Comparison of ENCODE assay signal across 8 mouse cellular contexts in genomic region chr13:8870510-8871313, GRCm38 (mm10). TPM values are rescaled to one million over a fixed set of nuclear protein-coding genes. Genes with fewer than 3 reads are reported as not detected.
DNase-seq lines count a peak whose midpoint lies in the region; ATAC-seq lines count a peak whose summit lies in the region.

No protein-coding gene starts in this region.

- no peaks in the 10 kb centered on the region for H3K9me3 ChIP-seq in hindbrain, embryonic 13.5 days

- DNase-seq in Muller cell, postnatal 12 days (ENCODE audit: inconsistent ontology term): peak; percentile 91
- peak; percentile 95 for DNase-seq in cerebellum, adult 9-11 months
- DNase-seq in frontal cortex, postnatal 10 days (ENCODE audit: low spot score in 2 of 2): peak; percentile 87 to 89
- DNase-seq in layer of hippocampus, postnatal 25 days (ENCODE audit: extremely low spot score in 1 of 2, low spot score in 1 of 2): peak; percentile 83 to 84
- DNase-seq in lung, postnatal 25 days (ENCODE audit: low spot score): peak; percentile 91
- peak; percentile 92 for DNase-seq in retina, embryonic 14.5 days (ENCODE audit: low spot score)
- DNase-seq in thymus, postnatal 4 days: peak; percentile 91

- peak; percentile 93 for ATAC-seq in hindbrain, embryonic 13.5 days (ENCODE audit: low FRiP score)

- WGBS in hindbrain, embryonic 13.5 days: under 1% methylated on average over 57 of the region's 57 CpGs

- H3K27me3 ChIP-seq in hindbrain, embryonic 13.5 days: no peaks in the 10 kb centered on the region

- peaks cover 4% of the 10 kb centered on the region; the same call in 1 of the 2 replicates for H3K36me3 ChIP-seq in hindbrain, embryonic 13.5 days

- peak overlapping the region; percentile 71 for H3K4me3 ChIP-seq in hindbrain, embryonic 13.5 days

- peak overlapping the region; percentile 86 for H3K9ac ChIP-seq in hindbrain, embryonic 13.5 days

- H3K4me1 ChIP-seq in hindbrain, embryonic 13.5 days (replicated peaks): peaks cover 29% of the 10 kb centered on the region

- peak overlapping the region; percentile 95 for H3K27ac ChIP-seq in hindbrain, embryonic 13.5 days

- peak overlapping the region; percentile 83 for H3K4me2 ChIP-seq in hindbrain, embryonic 13.5 days

RNA-seq across cellular contexts. Expression of gene Wdr37, which starts 1.0 kb away (rescaled TPM):
- polyA plus RNA-seq in hindbrain, embryonic 13.5 days (2015; fragmentation: Nextera tagmentation; extraction: Ambion mirVana): 53.9 and 57.7 TPM in 2 replicates
- total RNA-seq in layer of hippocampus, postnatal 25 days (2021): 10 to 100 TPM; 84.9 to 89.5 TPM

RNA-seq across cellular contexts. Expression of gene Idi1, which starts 14.6 kb away (rescaled TPM):
- polyA plus RNA-seq in hindbrain, embryonic 13.5 days (2015; fragmentation: Nextera tagmentation; extraction: Ambion mirVana): 87.8 and 88.6 TPM in 2 replicates
- total RNA-seq in layer of hippocampus, postnatal 25 days (2021): 10 to 100 TPM; 37.4 to 43.1 TPM

Comparison
In these comparisons a context has a peak if more than half of its experiments do, and no peak if none do; other contexts are left out.
1. Peak in every context shown above with its lines: DNase-seq, ATAC-seq, H3K4me3 ChIP-seq and H3K27ac ChIP-seq.